Mouse (Mus musculus) erythroblast, embryonic 14.5 days (primary cell): ENCODE results near the gene Nudt6. TPM values are rescaled to one million over a fixed set of nuclear protein-coding genes. Genes with fewer than 3 reads are reported as not detected.

ENCODE experiments used
- H3K27me3 ChIP-seq: 2 replicates; pipeline ENCODE4 v1.6.1; 2012; ENCODE audit warnings: inconsistent platforms; ENCODE audit not compliant: control insufficient read depth
- H3K36me3 ChIP-seq: 2 replicates; pipeline ENCODE4 v1.6.1; 2012; ENCODE audit warnings: mild to moderate bottlenecking, inconsistent platforms; ENCODE audit not compliant: control insufficient read depth
- H3K4me1 ChIP-seq: 2 replicates; pipeline ENCODE4 v1.6.1; 2012; ENCODE audit warnings: inconsistent platforms; ENCODE audit not compliant: control insufficient read depth
- H3K4me3 ChIP-seq: replicated peaks from 2 replicates; pipeline ENCODE3; 2012; ENCODE audit warnings: moderate library complexity, mild to moderate bottlenecking, inconsistent platforms
- H3K9me3 ChIP-seq: 2 replicates; pipeline ENCODE4 v1.6.1; 2012; ENCODE audit warnings: low read length, inconsistent platforms, mixed read lengths; ENCODE audit not compliant: control insufficient read depth
- GATA1 ChIP-seq: IDR thresholded peaks from 2 replicates; pipeline ENCODE4 v1.6.1; 2012; ENCODE audit warnings: low read length, inconsistent platforms, mixed read lengths
- TAL1 ChIP-seq: IDR thresholded peaks from 3 replicates; pipeline ENCODE4 v1.6.1; 2012; ENCODE audit warnings: low read length, inconsistent platforms, mixed read lengths
- polyA plus RNA-seq: library from polyadenylated mRNA; stranded (reverse); fragments of >175 nt; gene quantifications from 2 replicates; pipeline ENCODE4 v1.2.3, GENCODE M21; 2012

Nudt6 gene
- polyA plus RNA-seq, 1 experiment: 0.13 TPM

GRCm38 (mm10) chr3:37370407-37370806 lies 49.6 kb downstream of the Nudt6 start:
- TF ChIP-seq TAL1: no peak
- TF ChIP-seq GATA1: no peak
- H3K36me3 ChIP-seq: no peaks in the 10 kb centered on the region
- no peak overlapping the region for H3K4me3 ChIP-seq
- no peaks in the 10 kb centered on the region for H3K9me3 ChIP-seq
- no peaks in the 10 kb centered on the region; the same call in 1 of the 2 replicates for H3K27me3 ChIP-seq
- H3K4me1 ChIP-seq: no peaks in the 10 kb centered on the region

- Histone ChIP-seq H3K9me3 (no peaks in the 10 kb centered on the region), H3K36me3 (no peaks in the 10 kb centered on the region), H3K4me3 (no peak overlapping the region), H3K27me3 (no peaks in the 10 kb centered on the region; the same call in 1 of the 2 replicates), H3K4me1 (no peaks in the 10 kb centered on the region)
- TF ChIP-seq GATA1 (no peak), TAL1 (no peak)
These were observed 53.5 kb downstream of the Nudt6 start for GRCm38 (mm10) chr3:37366381-37367053.

DNA sequence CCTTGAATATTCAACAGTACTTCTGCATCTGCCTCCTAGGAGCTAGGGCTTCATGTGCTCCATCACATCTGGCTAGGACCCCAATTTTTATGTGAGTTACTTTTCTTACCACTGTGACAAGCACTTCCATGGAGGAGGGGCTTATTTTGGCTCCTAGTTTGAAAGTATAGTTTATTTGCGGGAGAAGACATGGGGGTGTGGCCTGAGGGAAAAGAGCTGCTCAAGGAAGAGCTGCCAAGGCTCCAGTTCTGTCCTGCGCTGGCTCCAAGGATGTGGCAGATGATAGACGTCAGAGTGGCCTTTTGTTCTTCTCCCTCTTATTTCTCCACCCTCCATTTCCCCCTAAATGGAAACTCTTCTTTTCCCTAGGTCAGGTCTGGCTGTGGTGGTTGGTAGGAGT lies 54.0 kb downstream of the Nudt6 start:
- H3K27me3 ChIP-seq: no peaks in the 10 kb centered on the region; the same call in 1 of the 2 replicates
- no peaks in the 10 kb centered on the region for H3K4me1 ChIP-seq
- H3K9me3 ChIP-seq: no peaks in the 10 kb centered on the region
- no peaks in the 10 kb centered on the region for H3K36me3 ChIP-seq
- no peak for TF ChIP-seq TAL1
- TF ChIP-seq GATA1: no peak
- no peak overlapping the region for H3K4me3 ChIP-seq

GRCm38 (mm10) chr3:37365144-37365543 lies 54.9 kb downstream of the Nudt6 start:
- no peak overlapping the region for H3K4me3 ChIP-seq
- H3K9me3 ChIP-seq: no peaks in the 10 kb centered on the region
- H3K27me3 ChIP-seq: no peaks in the 10 kb centered on the region; the same call in 1 of the 2 replicates
- no peaks in the 10 kb centered on the region for H3K4me1 ChIP-seq
- TF ChIP-seq GATA1: no peak
- TF ChIP-seq TAL1: no peak
- H3K36me3 ChIP-seq: no peaks in the 10 kb centered on the region

GRCm38 (mm10) chr3:37360729-37361128 lies 59.3 kb downstream of the Nudt6 start:
- H3K9me3 ChIP-seq: no peaks in the 10 kb centered on the region
- H3K27me3 ChIP-seq: peaks cover 13% of the 10 kb centered on the region
- H3K36me3 ChIP-seq: no peaks in the 10 kb centered on the region
- H3K4me3 ChIP-seq: no peak overlapping the region
- TF ChIP-seq GATA1: no peak
- TF ChIP-seq TAL1: no peak
- H3K4me1 ChIP-seq: no peaks in the 10 kb centered on the region

Other genes starting within 250 kb of the Nudt6 start
- gene Il21, start 187.6 kb downstream of the Nudt6 start, polyA plus RNA-seq: not detected in 2 replicates
- gene Bbs12, start 107.7 kb downstream of the Nudt6 start, polyA plus RNA-seq: not detected in 2 replicates
- 0.18 and 0.56 TPM in 2 replicates for gene Cetn4, start 107.5 kb downstream of the Nudt6 start, polyA plus RNA-seq
- not detected in 2 replicates for gene Fgf2, start 71.9 kb downstream of the Nudt6 start, polyA plus RNA-seq
- 0.21 and 0.30 TPM in 2 replicates for gene Spata5, start 315 bp downstream of the Nudt6 start, polyA plus RNA-seq
- 0.04 and 0.06 TPM in 2 replicates for gene Spry1, start 219.7 kb upstream of the Nudt6 start, polyA plus RNA-seq